Mouse (Mus musculus) bone marrow, adult 2 months (tissue): Measurements from ENCODE around the gene Rybp. TPM values are rescaled to one million over a fixed set of nuclear protein-coding genes. Genes with fewer than 3 reads are reported as not detected.

Experiments
- H3K27ac ChIP-seq: fragments of 200-500 bp; 2 replicates; pipeline ENCODE4 v1.5.1; 2012; ENCODE audit warnings: low read depth, mild to moderate bottlenecking, control low read depth, inconsistent platforms, low read length; ENCODE audit not compliant: control insufficient read depth, poor library complexity, insufficient read depth
- H3K4me1 ChIP-seq: fragments of 200-500 bp; 2 replicates; pipeline ENCODE4 v1.6.1; 2011; ENCODE audit warnings: low read length; ENCODE audit not compliant: control insufficient read depth, insufficient read depth
- H3K4me3 ChIP-seq: fragments of 200-500 bp; replicated peaks from 2 replicates; pipeline ENCODE3; 2011; ENCODE audit warnings: mild to moderate bottlenecking, low read depth, low read length, control low read depth; ENCODE audit not compliant: control insufficient read depth
- CTCF ChIP-seq: fragments of 200-500 bp; IDR thresholded peaks from 2 replicates; pipeline ENCODE4 v1.5.1; 2011; ENCODE audit warnings: low read length, control low read depth; ENCODE audit not compliant: control insufficient read depth, insufficient read depth
- POLR2A ChIP-seq: fragments of 200-500 bp; IDR thresholded peaks from 2 replicates; pipeline ENCODE4 v1.6.1; 2011; ENCODE audit warnings: low read depth, mild to moderate bottlenecking, control low read depth, low read length, borderline replicate concordance; ENCODE audit not compliant: control insufficient read depth
- WGBS: fragments of 180-500 bp; shearing (Covaris S2); methylation state at CpG from one replicate; pipeline ENCODE4 v1.1.7; 2018; 5-methylcytosine and 5-hydroxymethylcytosine counted together
- polyA plus RNA-seq: library from polyadenylated mRNA; stranded (reverse); fragments of >200 nt; gene quantifications from 2 replicates; pipeline ENCODE4 v1.2.4, GENCODE M21; 2011; ENCODE audit warnings: low replicate concordance; ENCODE audit not compliant: missing spikeins, insufficient read depth, insufficient read length

Gene Rybp
- polyA plus RNA-seq, 1 experiment = 23.5 TPM

DNA sequence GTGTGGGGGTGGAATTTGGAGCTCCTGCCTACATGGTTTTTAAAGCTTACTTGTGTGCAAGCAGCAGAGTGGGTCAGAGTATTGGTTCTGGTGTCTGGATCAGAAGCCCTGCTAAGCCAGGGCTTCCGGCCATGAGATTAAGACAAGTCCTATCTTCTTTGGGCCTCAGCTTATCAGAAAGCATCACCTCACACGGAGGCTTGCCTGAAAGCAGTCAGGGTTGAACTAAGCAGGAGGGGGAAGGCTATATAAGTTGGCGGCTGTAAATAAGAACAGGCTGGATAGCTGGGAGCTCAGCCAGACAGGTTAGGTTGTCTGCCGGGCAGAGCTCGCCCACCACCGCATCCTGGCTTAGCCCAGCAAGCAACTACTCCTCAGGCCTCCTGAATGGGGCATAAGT lies 99.5 kb downstream of the Rybp start:
- WGBS = 60% methylated on average over 6 of the region's 6 CpGs
- H3K27ac ChIP-seq = no peak overlapping the region
- no peak overlapping the region for H3K4me3 ChIP-seq
- no peaks in the 10 kb centered on the region; the same call in 1 of the 2 replicates for H3K4me1 ChIP-seq
- TF ChIP-seq CTCF = no peak
- TF ChIP-seq POLR2A = no peak

DNA sequence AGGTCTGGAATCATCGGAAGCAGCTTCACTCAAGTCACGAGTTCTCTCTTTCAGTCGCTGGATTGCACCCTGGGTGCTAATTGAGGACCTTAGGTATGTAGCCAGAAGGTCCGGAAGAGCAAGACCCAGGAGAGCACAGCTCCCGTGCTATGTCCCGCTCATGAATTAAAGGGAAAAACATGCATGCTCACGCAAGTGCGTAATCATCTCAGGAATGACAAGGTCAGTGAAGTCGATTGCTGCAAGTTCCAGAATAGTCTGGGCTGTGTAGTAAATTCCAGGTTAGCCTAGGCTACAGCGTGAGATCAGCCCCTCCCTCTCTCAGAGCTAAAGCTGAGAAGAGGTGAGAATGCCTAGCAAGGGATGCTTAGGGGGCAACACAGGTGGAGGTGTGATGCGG lies 100.5 kb downstream of the Rybp start:
- Histone ChIP-seq H3K4me1 (no peaks in the 10 kb centered on the region; the same call in 1 of the 2 replicates), H3K4me3 (no peak overlapping the region), H3K27ac (no peak overlapping the region)
- TF ChIP-seq POLR2A = no peak
- no peak for TF ChIP-seq CTCF
- 86% methylated on average over 11 of the region's 11 CpGs for WGBS

DNA sequence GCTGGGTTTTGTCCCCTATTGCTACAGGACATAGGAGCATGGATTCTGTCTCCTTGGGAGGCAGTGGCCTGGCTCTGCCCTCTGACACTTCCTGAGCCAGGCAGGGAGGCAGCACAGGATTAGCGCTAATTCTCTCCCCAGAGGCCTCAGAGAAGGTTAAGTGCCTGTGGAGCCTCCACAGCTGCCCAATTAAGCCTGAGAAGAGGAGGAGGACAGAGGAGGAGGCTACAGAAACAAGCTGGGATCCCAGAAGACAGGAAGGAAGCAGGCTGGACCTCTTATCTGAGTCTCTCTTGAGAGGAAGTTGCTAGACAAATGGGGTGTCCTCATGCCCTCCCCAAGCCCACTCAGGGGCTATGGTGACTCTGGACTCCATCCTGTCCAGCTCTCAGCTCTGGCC lies 101.8 kb downstream of the Rybp start:
- Histone ChIP-seq H3K4me1 (no peaks in the 10 kb centered on the region), H3K4me3 (no peak overlapping the region), H3K27ac (no peak overlapping the region)
- WGBS = 79% methylated on average over 1 of the region's 1 CpGs
- TF ChIP-seq CTCF (no peak), POLR2A (no peak)

DNA sequence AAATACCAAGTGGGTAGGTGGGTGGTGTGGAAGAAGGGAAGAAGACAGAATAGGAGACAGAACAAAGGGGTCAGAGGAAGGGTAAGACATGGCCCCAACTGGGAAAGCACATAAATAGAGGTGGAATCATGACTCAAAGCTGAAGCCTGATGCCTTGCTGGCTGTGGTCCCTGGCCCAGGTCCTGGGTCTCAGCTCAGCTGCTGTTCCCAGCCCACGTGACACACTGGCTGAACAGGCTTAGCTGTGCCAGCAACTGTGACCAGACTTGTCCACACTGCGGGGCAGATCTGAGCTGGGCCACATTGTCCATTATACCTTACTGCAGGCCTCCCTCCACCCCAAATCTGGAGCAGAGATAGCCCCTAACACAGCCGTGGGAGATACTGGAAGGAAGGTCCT lies 103.9 kb downstream of the Rybp start:
- H3K27ac ChIP-seq = no peak overlapping the region
- 81% methylated on average over 3 of the region's 3 CpGs for WGBS
- TF ChIP-seq POLR2A (no peak), CTCF (no peak)
- H3K4me1 ChIP-seq = no peaks in the 10 kb centered on the region
- no peak overlapping the region for H3K4me3 ChIP-seq

DNA sequence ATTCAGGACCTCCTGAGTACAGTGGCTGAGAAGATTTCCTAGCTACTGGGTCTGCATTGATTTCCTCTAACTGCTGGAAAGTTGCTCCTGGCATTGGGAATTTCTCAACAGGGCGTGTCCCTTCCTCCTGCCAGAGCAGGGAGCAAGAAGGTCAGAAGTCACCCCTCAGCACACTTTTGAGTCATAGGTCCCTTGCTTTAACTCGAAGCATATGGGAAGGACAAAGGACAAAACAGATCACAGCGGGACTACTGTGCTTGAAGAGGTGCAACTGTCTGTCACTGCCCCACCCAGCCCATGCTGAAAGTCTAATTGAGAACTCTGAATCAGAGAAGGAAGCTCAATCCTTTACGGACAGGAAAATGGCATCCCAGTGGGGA lies 106.4 kb downstream of the Rybp start:
- 81% methylated on average over 4 of the region's 4 CpGs for WGBS
- Histone ChIP-seq H3K27ac (no peak overlapping the region), H3K4me1 (no peaks in the 10 kb centered on the region; the same call in 1 of the 2 replicates), H3K4me3 (no peak overlapping the region)
- TF ChIP-seq POLR2A (no peak), CTCF (no peak)

DNA sequence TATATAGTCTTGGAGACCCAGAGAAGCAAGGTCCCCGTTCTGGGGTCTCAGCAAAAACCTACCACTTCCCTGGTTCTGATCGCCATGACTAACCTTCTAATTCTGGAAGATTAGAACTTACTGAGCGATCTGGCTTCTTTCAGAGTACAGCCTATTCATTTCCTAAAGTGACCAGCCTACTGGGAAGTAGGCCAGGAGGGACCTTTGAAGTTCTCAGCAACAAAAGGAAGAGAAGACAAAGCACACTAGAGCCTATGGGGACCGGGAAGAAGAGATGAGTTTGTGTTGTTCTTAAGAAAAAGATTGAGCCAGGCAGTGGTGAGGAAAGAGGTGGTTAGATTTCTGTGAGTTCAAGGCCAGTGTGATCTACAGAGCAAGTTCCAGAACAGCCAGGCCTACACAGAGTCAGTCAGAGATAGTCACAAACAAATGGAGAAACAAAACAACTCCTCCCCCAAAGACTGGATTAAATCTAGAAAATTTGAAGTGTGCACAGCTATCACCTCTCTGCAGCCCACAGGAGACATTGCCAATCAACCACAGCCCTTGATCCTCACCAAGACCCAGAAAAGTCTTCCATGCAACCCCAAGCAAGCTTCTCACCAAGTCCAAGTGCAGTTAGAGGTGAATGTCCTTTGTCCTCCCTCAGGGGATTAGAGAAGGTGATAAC lies 106.9 kb downstream of the Rybp start:
- no peak overlapping the region for H3K27ac ChIP-seq
- H3K4me1 ChIP-seq = no peaks in the 10 kb centered on the region; the same call in 1 of the 2 replicates
- WGBS = 68% methylated on average over 4 of the region's 4 CpGs
- no peak overlapping the region for H3K4me3 ChIP-seq
- no peak for TF ChIP-seq CTCF
- TF ChIP-seq POLR2A = no peak

DNA sequence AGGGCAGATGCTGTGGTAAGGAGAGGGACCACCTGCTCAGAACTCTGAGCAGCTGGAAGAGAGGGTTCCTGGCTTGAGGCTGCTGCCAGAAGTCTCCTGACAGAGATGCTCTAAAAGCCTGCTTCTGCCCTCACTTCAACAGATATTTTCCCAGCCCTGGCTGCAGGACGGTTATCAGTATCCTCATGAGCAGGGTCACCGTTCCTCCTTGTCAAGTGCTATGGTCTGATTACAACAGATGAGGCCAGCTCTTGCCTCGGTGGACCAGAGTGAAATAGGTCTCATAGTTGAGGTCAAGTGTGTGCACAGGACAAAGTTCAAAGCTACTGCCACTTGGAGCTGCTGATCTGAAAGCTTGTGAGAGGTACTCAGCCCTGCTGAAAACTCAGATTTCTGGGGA lies 108.5 kb downstream of the Rybp start:
- TF ChIP-seq POLR2A (no peak), CTCF (no peak)
- H3K4me1 ChIP-seq = no peaks in the 10 kb centered on the region; the same call in 1 of the 2 replicates
- H3K4me3 ChIP-seq = no peak overlapping the region
- 56% methylated on average over 3 of the region's 3 CpGs for WGBS
- H3K27ac ChIP-seq = no peak overlapping the region
